Mouse (Mus musculus) central nervous system, embryonic 18 days (tissue): ENCODE results near the gene Gm43951. TPM values are rescaled to one million over a fixed set of nuclear protein-coding genes. Genes with fewer than 3 reads are reported as not detected.

Source experiments
- polyA plus RNA-seq: library from polyadenylated mRNA; depleted of rRNA; stranded (reverse); fragments of >200 nt; gene quantifications from 2 replicates; pipeline ENCODE4 v1.2.3, GENCODE M21; 2012; rRNA removed

The Gm43951 gene
- 5.9 and 6.8 TPM in 2 replicates for polyA plus RNA-seq

GRCm38 (mm10) chr11:72206341-72207203 is at the start of gene Gm43951:
Gm43951 (minus strand) TSS chr11:72206840.

DNA sequence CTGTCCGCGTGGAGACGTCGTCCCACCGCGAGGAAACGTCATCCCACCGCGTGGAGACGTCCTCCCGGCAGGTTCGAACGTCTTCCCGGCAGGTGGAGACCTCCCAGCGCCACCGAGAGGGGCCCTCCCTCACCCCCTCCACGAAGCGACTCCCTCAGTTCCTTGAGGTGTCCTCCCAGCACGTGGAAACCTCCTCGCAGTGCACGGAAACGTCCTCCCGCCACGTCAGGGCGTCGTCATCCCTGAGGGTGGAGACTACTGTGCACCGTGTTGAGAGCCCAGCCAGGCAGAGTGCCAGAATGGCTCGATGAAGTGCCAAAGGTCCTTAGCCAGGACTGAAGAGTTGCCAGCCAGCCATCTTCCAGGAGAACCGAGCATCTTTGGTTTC is 8.8 kb upstream of the Gm43951 start, which contains the start of gene Med31:
Med31 (minus strand) TSS at position 183 of the 388 bp plus-strand sequence.

GRCm38 (mm10) chr11:72207204-72207833 is 679 bp upstream of the Gm43951 start, which contains the start of the genes 4933427D14Rik and Txndc17:
4933427D14Rik (minus strand) TSS chr11:72207459.
Txndc17 (plus strand) TSS chr11:72207547.

Other genes with a start within 250 kb of the Gm43951 start
- gene Aipl1, start 169.3 kb downstream of the Gm43951 start, polyA plus RNA-seq, result 0.19 and 0.40 TPM in 2 replicates
- gene Pimreg, start 164.8 kb downstream of the Gm43951 start, polyA plus RNA-seq, result 16.1 and 16.6 TPM in 2 replicates
- gene Pitpnm3, start 71.1 kb downstream of the Gm43951 start, polyA plus RNA-seq, result 17.0 and 18.0 TPM in 2 replicates
- 34.7 and 37.4 TPM in 2 replicates for gene 4933427D14Rik, start 619 bp upstream of the Gm43951 start, polyA plus RNA-seq
- 96.2 and 97.3 TPM in 2 replicates for gene Txndc17, start 707 bp upstream of the Gm43951 start, polyA plus RNA-seq
- gene Med31, start 8.8 kb upstream of the Gm43951 start, polyA plus RNA-seq, result 42.3 and 44.2 TPM in 2 replicates
- gene Slc13a5, start 60.4 kb upstream of the Gm43951 start, polyA plus RNA-seq, result 3.8 and 4.1 TPM in 2 replicates
- 4.1 and 6.7 TPM in 2 replicates for gene Xaf1, start 94.8 kb upstream of the Gm43951 start, polyA plus RNA-seq
- gene Fbxo39, start 107.6 kb upstream of the Gm43951 start, polyA plus RNA-seq, result not detected in 2 replicates
- 3.8 and 4.3 TPM in 2 replicates for gene Tekt1, start 155.6 kb upstream of the Gm43951 start, polyA plus RNA-seq
- 4.7 and 5.5 TPM in 2 replicates for gene Smtnl2, start 204.9 kb upstream of the Gm43951 start, polyA plus RNA-seq
- not detected in 2 replicates for gene Ggt6, start 228.7 kb upstream of the Gm43951 start, polyA plus RNA-seq
- 63.5 and 64.5 TPM in 2 replicates for gene Mybbp1a, start 234.5 kb upstream of the Gm43951 start, polyA plus RNA-seq